Mouse (Mus musculus): ENCODE data around the gene Elp5.
A peak's percentile ranks its signal among the peaks of the same experiment; 100 is the strongest.

The Elp5 gene

DNA sequence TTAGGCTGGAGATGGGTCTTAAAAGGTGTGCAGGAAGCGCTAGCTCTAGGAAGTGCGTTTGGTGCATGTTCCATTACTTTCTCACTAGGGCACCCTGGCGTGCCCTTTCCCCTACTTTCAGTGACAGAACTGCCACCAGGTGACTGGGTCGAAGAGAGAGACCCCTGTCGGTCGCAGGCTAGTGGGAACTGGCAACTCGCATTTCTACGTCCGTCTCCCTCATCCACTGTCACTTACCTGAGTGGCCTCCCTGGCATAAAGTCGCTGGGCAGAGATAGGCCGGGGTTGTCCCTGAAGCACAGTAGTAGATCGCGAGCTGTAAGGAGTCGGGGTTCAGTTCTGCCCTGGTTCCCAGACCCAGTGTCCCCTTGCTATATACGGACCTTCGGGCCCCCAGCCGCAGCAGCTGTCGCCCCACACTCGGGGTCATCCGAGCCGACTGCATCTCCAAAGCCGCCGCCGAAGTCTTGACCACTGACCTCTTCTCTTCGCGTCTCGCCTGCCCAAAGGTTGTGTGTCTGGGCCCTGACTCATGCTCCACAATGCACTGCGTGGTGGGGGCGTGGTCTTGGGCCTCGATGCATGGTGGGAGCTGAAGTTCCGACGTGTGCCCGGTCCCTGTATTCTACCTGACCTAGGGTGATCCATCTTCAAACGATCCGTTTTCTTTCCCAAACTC, 32.7 kb upstream of the Elp5 start, which contains the start of gene Acadvl:
TSS of gene Acadvl (minus strand) at position 532 of the 679 bp plus-strand sequence.
- DNase-seq: peak; percentile 93

DNA sequence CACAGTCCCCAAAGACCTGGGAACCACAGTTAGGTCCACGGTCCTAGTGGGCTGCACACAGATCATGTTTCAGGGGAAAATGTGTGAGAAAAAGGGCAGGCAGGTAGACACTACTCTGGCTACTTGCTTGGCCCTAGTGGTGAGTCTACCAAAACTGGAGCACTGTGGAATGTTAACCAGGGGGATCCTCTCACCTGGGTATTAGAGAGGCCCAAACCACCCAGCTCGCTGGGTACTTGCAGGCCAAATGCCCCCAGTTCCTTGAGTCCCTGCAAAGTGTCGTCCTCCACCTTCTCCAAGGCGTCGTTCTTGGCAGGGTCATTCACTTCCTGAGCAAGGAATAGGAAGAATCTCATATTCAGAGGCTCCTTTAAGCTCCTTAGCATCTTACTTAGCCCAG, 31.7 kb upstream of the Elp5 start:
- DNase-seq: no peak

DNA sequence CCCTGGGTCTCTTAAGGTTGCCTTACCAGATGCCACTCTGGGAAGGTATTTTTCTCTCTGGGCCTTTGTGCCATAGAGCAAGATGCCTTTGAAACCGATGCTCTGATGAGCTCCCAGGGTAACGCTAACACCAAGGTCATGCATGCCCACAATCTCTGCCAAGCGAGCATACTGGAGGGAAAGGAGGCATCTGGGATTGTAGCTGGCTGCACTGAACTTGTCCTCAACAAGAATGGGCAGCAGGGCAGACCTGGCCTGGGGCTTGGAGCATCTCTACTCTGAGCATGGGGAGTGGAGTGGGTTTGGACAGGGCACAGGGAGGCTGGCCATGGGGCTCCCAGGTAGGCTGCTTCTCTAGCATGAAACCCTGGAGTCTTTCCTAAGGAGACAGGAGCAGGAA, 31.1 kb upstream of the Elp5 start:
- no peak for DNase-seq

GRCm38 (mm10) chr11:70012931-70013330, 30.6 kb upstream of the Elp5 start:
- no peak for DNase-seq

DNA sequence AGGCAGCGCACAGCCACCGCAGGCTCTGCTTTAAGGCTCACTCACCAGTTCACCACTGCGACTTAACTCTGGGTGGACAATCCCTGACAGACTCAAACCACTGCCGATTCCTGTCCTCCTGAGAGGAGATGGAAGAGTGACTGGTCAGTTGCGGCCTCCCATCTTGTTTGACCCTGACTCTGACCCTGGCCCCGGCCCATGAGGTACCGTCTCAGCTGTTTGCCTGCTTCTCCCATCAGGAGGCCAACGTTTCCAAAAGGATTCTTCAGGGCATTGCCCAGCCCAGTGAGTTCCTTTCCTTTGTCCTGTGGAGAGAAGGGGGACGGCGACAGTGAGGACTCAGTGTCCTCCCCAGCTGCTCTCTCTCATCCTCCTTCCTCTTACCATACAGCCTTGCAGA, 28.6 kb upstream of the Elp5 start:
- no peak for DNase-seq

GRCm38 (mm10) chr11:70010548-70010947, 28.2 kb upstream of the Elp5 start:
- no peak for DNase-seq

DNA sequence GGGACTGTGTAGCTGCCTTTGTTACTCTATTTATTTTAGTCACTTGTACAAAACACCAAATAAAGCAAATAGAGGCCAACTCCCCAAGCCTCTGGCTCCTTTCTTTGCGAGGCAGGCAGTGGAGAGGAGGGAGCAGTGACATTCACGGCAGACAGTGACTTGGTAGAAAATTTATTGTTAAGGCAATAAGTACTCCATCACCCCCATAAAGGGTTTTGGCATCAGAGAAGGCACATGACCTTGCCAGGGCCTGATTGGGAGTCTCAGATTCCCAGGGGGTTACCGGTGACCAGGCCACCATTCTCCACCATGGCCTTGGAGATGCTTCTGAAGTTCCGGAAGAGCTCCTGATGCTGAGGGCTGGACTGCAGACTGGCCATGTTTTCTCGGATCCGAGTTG, 27.7 kb upstream of the Elp5 start:
- no peak for DNase-seq

DNA sequence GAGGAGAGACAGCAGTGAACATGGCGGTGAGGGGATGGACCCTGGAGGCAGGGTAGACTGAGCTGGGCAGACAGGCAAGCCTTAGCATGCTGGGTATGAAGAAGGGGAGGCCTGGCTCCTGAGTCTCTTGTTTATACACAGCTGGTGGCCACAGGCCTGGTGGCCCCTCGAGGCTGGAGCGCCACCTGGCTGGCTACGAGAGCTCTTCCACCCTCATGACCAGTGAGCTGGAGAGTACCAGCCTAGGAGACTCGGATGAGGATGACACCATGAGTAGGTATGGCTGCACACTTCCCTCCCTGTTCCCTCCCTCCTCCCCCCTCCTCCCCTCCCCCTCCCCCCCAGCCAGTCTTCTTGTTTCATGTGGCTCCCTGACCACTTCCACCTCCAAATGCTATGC, 23.2 kb upstream of the Elp5 start:
- no peak for DNase-seq

DNA sequence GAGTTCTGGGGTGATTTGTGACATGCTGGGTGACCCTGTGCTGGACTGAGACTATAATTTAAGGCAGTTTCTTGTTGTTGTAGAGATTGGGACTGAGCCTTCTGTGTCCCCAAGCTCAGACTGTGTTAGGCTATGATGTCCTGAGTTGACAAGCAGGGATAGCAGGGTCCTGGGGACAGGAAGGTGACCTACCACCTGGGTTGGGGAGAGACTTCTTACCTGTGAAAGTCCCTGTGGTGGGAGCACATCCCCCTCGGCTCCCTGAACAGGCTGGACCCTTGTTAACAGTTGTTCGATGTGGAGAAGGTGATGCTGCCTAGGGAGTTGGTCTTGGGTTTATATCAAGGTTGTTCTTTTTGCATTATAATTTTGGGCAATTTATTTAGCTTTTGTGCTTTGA, 20.2 kb upstream of the Elp5 start:
- no peak for DNase-seq

DNA sequence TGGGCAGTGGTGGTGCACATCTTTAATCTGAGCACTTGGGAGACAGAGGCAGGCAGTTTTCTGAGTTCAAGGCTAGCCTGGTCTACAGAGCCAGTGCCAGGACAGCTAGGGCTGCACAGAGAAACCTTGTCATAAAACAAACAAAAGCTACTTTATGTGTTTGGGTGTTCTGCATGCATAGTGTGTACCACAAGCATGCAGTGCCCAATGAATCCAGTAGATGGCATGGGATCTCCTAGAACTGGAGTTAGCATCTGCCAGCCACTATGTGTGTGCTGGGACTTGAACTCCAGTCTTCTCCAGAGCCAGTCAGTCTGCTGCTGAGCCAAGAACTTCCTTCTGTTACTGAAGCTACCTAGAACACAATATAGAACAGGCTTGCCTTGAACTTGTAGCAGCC, 19.5 kb upstream of the Elp5 start:
- no peak for DNase-seq

DNA sequence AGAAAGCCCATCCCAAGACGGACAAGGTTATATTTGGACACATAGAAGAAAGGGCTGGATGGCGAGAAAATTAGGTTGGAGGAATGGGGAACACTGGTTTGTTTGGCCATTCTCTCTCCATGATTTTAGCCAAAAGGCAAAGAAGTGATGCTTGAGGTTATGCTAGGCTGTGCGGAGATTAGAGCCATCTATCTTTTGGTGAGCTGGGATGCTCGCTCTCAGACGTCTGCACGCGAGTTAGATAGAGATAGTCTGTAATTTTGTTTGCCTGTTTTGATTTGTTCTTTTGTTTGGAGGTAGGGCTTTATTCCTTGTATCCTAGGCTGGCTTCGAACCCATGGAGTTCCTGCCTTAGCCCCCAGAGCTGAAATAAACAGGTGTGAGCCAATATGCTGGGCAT, 18.8 kb upstream of the Elp5 start:
- no peak for DNase-seq

GRCm38 (mm10) chr11:70000396-70000898, 18.1 kb upstream of the Elp5 start, which contains the start of gene Dvl2:
Dvl2 (plus strand) TSS chr11:70000595.
- DNase-seq: peak; percentile 92

- no peak for DNase-seq
Observed at GRCm38 (mm10) chr11:69999666-70000065, 17.3 kb upstream of the Elp5 start.

DNA sequence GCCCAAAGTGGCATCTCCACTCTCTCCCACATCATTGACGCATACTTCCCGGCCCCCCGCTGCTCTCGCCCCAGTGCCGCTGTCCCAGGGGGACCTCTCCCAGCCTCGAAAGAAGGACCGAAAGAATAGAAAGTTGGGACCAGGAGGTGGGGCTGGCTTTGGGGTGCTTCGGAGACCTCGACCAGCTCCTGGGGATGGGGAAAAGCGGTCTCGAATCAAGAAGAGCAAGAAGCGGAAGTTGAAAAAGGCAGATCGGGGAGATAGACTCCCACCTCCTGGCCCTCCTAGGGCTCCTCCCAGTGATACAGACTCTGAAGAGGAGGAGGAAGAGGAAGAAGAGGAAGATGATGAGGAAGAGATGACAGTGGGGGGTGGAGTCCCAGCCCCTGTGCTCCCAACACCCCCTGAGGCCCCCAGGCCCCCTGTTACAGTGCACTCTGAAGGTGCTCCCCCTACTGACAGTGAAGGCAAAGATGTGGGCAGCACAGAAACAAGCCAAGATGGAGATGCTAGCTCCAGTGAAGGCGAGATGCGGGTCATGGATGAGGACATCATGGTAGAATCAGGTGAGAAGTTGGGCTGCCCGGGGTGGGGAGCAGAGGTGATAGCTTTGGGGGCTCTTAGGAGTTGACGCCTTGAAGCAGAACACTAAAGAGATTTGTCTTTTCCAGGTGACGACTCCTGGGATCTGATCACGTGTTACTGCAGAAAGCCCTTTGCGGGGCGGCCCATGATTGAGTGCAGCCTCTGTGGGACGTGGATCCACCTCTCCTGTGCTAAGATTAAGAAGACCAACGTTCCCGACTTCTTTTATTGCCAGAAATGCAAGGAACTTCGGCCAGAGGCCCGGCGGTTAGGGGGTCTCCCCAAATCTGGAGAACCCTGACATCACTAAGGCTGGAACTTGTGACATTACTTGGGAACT, 16.5 kb upstream of the Elp5 start:
- DNase-seq: peak; percentile 74

GRCm38 (mm10) chr11:69997070-69997509, 14.8 kb upstream of the Elp5 start:
- peak; percentile 80 for DNase-seq

DNA sequence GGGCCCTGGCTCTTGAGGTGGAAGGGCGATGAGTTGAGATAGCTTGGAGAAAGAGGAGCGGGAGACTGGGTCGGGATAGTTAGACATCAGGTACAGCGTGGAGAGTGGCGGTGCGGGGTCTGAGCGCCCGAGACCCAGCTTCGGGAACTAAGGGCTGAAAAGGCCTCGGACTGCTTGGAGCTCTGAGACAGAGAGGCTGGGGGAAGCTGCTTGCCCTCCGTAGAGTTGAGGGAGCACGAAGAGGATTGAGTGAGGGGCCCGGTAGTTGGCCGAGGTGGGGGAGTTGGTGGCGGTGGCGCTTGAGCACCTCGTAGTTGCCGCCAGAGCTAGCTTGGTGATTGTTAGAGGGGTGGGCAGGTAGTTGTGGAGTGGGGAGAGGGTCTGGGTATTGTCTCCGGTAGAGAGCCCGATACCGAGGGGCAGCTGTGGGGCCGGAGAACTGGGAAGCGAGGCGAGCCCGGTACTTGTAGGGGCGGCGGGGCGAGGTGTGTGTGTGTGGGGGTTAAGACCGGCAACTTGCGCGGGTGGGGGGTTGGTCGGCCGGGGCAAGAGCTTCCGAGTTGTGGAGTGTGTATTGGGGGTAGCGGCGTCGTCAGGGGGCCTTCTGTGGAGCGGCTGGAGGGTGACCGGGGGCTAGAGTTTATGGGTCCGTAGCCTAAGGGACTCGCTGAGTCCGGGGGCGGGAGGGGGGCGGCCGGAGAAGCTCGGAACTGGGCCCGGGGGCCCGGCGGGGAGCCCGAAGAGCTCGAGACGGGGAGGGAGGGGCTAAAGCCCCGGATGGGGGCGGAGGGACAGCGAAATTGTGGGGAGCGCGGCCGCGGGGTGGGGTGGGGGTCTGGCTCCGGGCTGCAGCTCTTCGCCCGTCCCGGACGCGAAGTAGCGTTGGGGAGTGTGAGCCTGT, 14.1 kb upstream of the Elp5 start:
- no peak for DNase-seq

DNA sequence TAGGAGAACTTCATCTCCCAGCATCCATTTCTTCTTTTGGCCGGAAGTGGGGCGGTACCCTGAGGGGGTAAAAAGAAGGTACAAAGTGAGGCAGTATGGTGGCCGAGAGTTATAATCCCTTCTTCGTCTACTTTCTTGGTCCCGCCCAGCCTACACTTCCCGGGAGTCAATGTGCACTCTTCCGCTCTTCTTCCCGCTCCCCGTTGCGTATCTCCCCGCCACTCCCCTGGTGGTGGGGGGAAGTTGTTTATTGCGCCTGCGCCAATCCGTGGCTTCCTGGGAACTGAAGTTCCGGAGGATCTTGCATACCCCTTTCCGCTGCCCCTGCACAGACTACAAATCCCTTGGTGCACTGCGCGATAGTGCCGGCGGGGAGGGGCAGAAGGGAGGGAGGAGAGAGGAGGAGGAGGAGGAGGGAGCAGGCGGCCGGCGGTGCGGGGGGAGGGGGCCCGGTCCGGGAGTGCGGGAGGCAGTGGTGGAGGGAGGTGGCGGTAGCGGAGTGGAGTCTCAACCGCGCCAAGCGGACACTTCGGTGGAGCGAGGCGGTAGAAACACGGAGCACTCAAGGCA, 13.2 kb upstream of the Elp5 start, which contains the start of gene Phf23:
TSS of gene Phf23 (plus strand) at position 387 of the 570 bp plus-strand sequence.
- peak; percentile 98 for DNase-seq

GRCm38 (mm10) chr11:69994401-69995090, 12.2 kb upstream of the Elp5 start:
- DNase-seq: no peak

DNA sequence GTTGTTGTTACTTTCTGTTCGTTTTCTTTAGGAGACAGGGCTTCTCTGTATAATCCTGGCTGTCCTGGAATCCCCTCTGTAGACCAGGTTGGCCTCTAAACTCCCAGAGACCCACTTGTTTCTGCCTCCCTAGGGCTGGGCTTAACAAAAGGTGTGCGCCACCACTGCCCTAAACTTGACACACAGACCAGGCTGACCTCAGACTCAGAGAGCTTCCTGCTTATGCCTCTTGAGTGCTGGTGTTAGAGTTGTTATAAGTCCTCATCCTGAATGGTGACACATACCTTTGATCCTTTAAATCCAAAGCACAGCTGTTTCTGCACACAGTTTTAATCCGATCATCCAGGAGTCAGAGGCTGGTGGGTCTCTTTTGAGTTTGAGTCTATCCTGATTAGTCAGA, 10.6 kb upstream of the Elp5 start:
- peak; percentile 62 for DNase-seq

DNA sequence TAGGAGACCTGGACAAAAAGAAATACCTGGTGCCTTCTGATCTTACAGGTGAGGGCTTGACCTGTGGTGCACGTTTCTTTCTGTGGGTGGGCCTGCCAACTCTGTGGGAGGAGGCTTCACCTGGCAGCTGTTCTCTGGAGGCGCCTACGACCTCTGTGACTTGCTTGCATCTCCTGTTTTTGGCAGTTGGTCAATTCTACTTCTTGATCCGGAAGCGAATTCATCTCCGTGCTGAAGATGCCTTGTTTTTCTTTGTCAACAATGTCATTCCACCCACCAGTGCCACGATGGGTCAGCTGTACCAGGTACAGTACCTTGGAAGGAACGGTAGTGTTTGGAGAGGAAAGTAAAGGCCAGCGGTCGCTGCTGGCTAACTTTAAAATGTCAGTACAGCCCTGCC, 10.1 kb upstream of the Elp5 start:
- DNase-seq: peak; percentile 75

DNA sequence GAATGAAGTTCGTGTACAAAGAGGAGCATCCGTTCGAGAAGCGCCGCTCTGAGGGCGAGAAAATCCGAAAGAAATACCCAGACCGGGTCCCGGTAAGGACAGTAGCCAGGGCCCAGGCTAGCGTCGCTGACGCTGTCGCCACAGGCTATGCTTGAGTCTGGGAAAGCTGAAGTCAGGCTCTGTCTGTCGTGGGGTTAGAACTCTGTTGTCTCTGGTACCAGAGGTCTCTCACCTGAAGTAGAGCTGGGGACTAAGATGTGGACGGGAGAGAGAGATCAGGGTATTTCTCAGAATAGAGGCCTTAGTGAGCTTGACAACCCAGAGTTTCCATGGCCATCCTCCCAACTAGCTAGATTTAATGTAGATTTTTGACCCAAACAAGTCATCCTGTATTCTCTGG, 9.4 kb upstream of the Elp5 start:
- no peak for DNase-seq
